Mouse (Mus musculus): ENCODE data around the gene Gls.

Gls gene

DNA sequence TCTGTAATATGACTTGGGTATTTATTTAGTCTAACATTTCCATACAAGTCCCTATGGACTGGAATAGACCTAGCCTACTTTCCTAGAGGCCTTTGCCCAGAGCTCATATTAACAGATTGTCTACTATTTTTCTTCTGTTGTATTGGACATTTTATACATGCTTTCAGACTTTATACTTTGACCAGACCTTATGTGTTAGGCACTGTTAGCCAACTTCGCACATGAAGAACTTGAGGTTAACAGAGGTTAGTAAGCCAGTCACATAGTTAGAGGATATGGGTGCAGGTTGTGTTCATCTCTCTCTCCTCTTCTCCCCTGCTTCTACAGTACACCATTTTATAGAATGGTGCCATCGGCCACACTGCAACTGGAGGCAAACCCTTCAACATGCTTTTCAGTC lies 75.0 kb downstream of the Gls start:
- DNase-seq (ENCODE audit: low spot score in 2 of 2) = no peak

DNA sequence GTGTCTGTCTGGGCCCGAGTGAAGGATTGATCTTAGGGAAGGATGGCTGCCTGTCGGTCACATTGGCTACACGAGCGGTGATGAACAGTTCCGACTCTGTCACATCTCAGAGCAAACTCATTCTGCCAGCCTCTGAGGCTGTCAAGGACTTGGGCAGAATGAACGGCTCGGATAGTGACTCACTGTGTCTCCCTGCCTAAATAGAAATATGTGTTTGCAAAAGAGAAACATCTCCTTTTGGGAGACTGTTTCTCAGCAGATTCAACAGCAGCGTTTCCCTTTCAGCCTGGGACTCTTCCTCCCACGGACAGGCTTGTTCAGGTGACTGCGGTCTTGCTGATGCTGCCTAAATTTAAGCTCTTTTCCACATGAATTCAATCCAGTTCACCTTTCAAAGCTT lies 76.7 kb downstream of the Gls start:
- no peak for DNase-seq (ENCODE audit: low spot score in 2 of 2)

DNA sequence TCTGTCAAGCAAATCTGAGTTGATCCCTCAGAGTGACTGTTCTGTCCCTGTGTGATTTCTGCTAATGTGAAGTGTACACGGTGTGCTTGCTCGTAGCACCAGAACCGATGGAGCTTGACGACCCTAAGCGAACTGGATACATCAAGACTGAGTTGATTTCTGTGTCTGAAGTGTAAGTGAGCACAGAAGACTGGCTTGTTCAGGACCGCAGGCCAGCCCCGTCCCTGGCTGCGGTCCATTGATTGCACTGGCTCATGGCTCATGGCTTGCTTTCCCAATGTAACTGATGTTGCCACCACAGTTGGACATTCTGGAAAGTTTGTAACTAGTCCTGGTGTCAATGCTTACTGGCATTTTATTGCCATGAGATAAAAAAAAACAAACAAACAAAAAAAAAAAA lies 78.1 kb downstream of the Gls start:
- no peak for DNase-seq (ENCODE audit: low spot score in 2 of 2)

DNA sequence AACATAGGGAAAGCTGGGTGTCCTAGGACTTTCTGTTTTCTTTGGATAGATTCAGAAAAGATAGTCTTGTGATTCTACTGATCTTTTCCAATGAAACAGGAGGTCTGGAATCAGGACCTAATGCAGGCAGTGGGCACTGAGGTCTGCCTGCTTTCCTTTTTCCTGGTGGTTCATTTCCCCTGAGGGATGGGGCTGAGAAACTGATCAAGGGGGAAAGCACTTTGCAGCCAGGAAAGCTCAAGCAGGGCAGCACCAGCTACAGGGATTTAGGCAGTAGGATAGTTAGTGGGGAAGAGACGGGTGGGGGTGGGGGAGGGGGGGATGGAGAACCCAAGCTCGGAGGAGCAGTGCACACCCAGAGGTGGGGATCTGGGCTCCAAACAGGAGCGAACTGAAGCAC lies 80.1 kb downstream of the Gls start:
- no peak for DNase-seq (ENCODE audit: low spot score in 2 of 2)

DNA sequence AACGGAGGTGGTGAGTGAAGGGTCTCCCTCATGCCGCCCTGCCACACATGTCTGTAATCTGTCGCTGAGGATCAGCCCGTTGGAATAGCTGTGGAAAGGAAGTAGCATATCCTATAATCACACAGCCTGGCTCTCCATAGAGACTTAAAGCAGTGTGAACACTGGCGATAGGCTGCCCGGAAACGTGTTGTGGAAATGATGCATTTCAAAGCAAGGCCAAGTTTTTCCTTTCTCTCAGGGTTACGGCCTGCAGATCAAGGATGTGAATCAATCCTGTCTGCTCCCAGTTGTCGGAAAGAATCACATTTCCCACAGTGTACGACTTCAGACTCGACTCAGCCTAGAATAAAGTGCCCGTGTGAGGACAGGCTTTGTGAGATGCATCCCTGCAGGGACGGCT lies 80.7 kb downstream of the Gls start:
- DNase-seq (ENCODE audit: low spot score in 2 of 2) = no peak

DNA sequence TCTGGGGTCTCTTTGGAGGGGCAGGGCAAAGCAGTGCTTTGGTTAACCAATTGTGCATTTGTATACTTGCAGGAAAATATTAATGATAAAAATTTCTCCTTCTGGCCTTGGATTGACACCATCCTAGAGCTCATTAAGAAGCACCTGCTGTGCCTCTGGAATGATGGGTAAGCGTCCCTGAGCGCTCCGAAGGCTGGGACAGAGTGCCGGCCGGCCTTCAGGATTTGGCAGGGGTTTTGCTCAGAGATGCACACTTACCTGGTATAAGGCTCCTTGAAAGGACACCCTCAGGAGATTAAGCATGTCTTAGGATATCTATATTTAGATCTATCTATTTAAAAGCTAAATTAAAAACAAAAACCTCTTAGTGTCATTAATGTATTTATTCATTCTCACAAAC lies 81.9 kb downstream of the Gls start:
- no peak for DNase-seq (ENCODE audit: low spot score in 2 of 2)

DNA sequence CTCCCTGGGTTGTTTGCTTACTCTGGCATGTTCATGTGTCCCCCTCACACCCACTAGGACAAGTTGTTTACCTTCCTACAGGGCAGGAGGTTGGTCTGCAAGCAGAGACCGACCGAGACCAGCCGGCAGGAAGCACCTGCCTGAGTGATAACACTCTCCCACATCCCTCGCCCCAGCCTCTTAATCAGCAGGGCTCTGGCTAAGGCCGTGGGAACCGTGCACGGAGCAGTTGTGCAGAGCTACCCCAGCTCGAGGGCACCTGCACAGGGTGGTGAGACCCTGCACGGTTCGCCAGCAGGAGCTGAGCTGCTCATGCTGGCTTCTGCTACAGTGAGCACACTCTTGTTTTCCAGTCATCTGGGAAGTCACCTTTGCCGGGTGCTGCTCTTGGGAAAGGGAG lies 82.4 kb downstream of the Gls start:
- DNase-seq (ENCODE audit: low spot score in 2 of 2) = no peak

DNA sequence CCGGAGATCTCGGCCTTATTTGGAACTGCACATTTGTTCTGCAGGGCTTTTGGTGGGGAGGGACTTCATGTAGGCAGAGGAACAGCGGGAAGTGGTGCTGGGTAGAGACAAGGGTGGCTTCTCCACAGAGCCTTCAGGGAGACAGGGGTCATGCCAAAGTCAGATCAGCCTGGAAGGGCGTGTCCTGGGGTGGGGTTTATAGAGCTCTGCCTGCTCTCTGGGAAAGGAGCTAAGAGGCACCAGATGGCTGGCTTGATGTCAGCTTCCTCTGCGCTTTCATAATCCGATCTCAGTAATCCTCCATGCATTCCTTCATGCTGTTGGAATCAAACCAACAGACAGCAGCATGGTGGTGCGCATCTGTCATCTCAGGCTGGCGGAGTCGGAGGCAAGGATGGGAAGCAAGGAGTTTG lies 83.1 kb downstream of the Gls start:
- DNase-seq (ENCODE audit: low spot score in 2 of 2) = peak in 1 of 2 experiments; percentile 70

DNA sequence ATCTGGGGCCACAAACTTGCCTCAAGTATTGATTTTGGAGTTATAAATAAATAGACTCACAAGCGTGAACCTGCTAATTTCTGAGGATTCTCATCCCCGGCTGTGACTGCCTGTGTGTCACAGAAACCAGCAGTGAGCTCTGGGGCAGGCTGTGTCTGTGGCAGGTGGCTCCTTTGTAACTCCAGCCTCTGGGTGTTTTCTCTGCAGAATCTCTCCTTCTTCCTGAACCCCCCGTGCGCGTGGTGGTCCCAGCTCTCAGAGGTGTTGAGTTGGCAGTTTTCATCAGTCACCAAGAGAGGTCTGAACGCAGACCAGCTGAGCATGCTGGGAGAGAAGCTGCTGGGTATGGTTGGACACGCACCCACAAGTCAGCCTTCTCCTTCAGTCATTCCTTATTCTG lies 84.3 kb downstream of the Gls start:
- DNase-seq (ENCODE audit: low spot score in 2 of 2) = no peak

DNA sequence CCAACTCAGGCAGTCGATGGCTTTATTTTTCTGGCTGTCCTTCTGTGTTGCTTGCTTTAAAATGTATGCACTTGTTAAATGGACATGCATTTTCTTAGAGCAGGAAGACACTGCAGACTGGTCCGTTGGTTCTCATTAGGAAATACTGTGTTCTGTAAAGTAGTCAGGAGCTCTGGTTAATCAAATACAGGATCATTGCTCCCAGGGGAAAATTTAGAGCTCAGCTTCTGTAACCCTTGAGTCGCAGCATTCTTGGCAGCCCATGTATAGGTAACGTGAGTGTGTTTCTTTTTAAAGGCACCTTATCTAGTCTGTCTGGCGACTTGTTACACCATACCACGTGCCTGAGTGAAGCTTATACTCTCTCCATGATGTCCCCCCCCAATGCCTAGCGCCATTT lies 84.9 kb downstream of the Gls start:
- no peak for DNase-seq (ENCODE audit: low spot score in 2 of 2)

DNA sequence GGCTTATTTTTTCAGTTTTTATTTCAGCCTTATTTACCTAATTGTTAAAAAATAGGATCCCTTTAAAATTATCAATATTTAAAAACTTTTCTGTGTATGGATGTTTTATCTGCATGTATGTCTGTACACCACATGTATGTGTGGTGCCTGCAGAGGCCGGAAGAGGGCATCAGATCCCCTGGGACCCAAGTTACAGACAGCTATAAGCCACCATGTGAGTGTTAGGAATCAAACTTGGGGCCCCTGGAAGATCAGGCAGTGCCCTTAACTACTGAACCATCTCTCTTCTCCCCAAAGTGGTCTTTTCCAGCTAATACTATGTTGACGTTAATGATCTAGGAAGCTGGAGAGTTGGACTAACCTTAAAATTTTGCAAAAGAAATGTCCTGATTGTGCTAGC lies 85.6 kb downstream of the Gls start:
- no peak for DNase-seq (ENCODE audit: low spot score in 2 of 2)

DNA sequence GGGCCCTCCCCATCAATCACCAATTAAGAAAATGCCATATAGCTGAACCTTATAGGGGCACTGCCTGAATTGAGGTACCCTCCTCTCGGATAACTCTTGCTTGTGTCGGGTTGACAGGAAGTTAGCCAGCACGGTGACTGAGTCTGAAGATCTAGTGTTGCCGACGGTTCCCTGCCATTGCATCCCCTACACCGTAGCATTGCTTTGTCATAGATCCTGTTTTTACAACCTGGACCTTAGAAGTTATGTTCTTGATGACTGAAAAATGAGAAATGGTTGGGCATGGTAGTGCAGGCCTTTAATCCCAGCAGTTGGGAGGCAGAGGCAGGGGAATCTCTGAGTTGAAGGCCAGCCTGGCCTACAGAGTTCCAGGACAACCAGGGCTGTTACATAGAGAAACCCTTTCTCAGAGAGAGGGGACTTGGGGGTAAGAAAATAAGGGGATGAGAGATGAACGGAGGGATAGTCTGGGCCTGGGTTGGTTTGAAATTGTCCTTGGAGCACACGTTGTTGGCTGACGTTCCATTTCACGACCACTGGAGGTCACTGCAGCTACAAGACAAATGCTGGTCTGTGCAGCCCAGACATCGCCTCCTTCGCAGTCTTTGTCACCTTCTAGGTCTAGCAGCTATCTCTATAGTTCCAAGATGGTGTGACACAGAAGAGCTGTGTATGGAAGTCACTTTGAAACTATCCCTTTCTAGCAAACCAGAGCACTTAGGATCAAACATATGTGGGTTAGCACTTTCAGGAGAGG lies 86.6 kb downstream of the Gls start:
- DNase-seq (ENCODE audit: low spot score in 2 of 2) = peak in 1 of 2 experiments; percentile 59

DNA sequence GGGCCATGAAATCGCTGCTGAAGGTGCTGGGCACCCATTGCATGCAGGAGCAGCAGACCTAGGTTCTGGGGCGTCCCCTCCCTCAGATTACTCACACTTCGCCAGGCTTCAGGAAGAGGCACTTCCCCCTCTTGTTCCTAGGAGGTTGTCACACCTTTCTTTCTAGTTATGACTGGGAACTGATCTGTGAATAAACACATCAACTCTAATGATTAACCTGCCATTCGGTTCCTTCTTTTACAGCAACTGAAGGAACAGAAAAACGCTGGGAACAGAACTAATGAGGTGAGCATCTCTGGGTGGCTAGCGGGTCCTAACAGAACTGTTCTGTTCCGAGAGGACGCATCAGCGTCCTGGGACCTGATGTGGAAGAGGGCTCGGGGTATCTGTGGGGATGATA lies 88.1 kb downstream of the Gls start:
- no peak for DNase-seq (ENCODE audit: low spot score in 2 of 2)

DNA sequence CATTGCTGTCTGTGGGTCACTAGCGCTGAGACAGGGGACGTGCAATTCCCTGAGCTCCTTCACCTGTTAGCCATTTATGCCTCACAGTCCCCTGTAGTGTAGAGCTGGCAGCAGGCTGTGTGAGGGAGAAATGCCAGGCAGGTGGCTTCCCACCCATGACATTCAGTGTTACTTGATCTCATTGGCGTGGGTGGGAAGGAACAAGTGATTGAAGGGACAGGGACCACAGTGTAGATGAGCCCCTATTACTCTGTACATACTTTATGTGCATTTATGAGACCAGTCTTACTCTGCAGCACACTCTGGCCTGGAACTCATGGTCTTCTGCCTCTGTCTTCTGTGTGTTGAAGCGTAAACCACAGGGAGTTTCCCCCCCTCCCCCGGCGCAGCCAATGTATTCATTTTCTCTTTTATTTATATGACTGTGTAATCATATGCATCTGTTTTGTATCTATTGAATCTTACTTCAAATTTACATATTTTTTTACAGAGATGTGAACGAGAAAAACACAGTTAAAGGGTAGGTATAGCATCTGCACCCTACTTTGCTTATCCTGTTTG lies 89.4 kb downstream of the Gls start:
- no peak for DNase-seq (ENCODE audit: low spot score in 2 of 2)

DNA sequence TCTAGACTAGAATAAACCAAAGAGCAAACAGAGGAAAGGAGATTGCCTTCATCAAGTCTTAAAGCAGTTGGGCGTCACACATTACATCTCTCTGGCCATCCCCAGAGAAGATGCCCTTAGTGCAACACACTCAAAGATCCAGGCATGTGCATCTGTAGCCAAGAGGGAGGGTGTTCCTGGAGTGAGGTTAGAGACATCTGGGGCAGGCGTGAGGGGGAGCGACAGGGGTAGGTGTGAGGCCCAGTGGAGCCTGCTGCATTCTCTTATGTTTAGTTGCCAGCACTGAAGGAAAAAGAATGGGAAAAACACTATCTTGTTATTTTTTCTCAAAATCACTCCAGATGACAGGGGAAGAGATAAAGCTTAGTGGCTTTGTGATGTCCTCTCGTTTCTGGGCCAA lies 89.8 kb downstream of the Gls start:
- DNase-seq (ENCODE audit: low spot score in 2 of 2) = no peak

DNA sequence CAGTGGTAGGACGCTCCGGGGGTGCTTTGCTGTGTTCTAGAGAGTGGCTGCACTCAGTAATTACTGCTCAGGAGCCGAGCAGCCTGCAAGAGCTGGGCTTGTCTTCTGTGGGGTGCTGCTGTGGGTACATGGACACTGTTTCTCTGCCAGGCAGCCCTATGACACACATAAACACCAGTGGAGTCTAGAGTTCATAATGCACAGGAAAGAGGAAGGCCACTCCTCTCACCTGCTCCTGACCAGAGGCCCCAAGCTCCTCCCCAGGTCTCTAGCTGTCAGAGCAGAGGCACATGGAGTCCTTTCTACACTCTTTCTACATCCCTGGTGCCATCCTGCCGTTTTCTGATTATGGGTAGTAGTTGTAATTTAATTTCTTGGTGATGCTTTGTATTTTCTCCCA lies 90.9 kb downstream of the Gls start:
- no peak for DNase-seq (ENCODE audit: low spot score in 2 of 2)

DNA sequence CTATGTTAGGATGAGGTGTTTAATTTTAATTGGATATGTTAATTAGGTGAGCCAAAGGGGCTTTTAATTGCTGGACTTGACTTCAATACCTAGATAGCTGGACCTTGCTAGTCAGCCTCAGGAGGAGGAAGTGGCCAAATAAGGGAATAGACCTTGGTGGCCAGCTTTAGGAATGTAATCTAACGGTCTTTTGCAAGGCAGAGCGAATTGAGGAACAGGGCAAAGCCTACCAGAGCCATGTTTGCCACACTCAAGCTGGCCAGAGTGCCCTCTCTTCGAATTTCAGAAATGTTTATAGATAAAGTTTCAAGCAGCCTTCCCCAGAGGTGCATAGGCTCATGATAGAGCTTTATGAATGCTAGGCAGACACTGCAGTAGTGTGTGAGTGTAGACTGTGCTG lies 91.5 kb downstream of the Gls start:
- no peak for DNase-seq (ENCODE audit: low spot score in 2 of 2)

DNA sequence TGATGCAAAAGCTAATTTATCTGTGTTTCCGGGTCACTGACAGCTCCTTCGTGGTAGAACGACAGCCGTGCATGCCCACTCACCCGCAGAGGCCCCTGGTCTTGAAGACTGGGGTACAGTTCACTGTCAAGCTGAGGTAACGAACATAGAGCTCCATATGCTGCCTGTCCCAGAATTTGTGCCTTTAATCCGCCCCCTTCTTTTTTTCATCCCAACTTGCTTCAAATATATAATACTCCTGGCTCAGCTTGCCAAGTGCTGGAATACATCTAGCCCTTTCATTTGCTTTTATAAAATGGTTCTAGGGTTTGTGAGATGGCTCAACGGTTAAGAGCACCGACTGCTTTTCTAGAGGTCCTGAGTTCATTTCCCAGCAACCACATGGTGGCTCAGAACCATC lies 92.5 kb downstream of the Gls start:
- peak in 1 of 2 experiments; percentile 33 for DNase-seq (ENCODE audit: low spot score in 2 of 2)

DNA sequence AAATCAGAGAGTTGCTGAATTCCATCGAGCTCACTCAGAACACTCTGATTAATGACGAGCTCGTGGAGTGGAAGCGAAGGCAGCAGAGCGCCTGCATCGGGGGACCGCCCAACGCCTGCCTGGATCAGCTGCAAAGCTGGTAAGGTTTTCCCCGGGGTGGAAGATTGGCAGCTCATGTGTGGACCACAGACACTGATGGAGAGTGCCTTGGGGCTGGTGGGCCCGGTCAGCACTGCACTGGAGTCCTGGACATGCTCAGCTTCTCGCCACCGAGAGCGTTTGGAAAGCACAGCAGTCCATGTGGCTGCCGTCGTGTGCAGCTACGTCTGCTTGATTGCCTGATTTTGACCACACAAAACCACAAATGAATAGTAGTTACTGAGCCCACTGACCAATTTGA lies 95.7 kb downstream of the Gls start:
- no peak for DNase-seq (ENCODE audit: low spot score in 2 of 2)

DNA sequence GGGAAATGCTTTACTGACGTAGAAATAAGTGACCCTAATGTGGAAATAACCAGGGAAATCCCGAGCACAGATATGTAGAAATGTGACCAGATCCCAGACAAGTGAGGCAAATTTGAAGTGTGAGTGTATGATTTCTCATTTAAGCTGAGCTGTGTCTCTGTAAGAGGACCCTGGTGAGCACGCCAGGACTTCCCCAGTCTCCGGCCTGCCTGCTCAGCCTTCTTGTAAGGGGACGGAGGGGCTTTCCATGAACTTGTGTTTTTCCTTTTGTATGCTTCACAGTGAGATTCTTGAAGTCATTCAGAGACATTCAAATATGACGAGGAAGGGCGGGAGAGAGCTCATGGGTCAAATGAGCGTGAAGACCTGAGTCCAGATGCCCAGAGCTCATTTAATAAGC lies 99.8 kb downstream of the Gls start:
- DNase-seq (ENCODE audit: low spot score in 2 of 2) = no peak

DNA sequence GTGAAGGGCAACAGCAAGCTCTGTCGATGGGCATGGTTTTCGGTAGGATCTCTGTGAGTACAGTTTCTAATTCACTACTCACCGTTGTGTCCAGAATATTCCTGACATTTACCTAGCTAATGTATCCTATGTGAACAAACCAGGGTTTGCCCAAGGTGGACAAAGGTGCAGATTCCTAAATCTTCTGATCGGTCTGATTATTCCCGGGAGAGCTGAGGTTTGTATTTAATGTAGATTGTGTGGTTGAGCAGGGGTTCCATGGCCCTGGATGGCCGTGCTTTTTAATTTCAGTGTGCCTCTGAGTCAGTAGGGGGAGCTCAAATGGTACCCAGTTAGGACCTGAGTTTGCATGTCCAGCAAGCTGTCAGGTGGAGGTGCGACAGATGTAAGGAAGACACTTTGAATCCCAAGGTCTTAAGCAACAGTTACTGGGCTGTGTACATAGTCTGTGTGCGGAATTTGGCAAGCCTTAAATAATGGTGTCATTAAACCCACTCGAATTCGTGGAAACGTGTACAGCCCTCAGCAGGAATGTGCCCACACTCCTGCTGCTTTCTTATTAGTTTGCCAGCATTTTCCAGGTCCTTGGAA lies 101.2 kb downstream of the Gls start:
- no peak for DNase-seq (ENCODE audit: low spot score in 2 of 2)

DNA sequence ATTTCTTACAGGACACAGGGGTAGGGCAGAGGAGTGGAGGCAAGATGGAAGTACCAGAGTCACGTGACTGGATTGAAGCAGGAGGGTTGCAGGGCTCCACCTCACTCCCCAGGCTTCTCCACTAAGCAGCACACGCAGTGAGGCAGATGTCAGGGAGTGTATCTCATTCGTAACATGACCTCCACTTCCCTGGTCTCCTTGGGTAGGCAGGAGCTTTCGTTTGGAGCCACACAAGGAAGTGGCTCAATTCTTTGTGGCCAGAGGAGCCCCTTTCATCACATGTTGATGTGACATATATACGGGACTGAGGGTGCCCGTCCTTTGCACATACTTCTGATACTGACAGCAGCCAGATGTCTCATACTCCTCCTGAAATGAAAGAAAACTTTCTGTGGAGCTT lies 103.2 kb downstream of the Gls start:
- no peak for DNase-seq (ENCODE audit: low spot score in 2 of 2)

DNA sequence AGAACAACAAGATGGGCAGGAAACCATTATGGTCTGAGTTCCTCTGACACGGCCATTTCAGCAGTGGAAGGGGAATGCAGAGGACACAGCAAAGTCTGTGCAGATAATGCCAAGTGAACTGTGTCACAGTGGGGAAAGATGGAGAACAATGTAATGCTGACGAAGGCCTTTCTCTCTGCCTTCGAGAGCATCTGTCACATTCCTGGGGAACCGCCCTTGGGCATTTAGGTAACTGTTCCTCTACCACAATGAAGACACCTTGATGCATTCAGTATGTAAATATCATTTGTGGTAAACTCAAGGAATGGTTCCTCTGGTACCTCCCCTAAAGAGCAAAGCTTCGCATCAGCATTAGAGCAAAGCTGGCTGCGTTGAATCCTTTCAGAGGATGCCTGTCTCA lies 105.7 kb downstream of the Gls start:
- no peak for DNase-seq (ENCODE audit: low spot score in 2 of 2)

DNA sequence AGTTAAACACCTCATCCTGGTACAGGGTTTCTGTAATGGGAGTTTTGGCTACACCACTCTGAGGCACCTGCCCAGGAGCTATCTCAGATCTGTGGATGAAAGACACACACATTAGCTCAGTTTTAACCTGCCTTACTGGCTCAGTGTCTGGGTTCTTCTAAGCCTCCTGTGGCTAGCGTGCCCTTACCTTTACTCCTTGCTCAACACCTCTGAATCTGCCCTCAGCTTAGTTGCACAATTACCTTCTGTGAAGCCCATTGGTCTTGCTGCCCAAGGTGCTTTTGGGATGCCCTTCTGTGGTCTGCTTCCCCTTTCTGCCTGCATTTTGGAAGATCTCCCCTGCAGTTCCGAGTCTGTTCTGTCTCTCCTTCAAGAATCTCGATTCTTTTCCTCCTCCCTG lies 108.2 kb downstream of the Gls start:
- DNase-seq (ENCODE audit: low spot score in 2 of 2) = no peak
